Comparison of ENCODE assay signal across 9 mouse cellular contexts in the genomic region with DNA sequence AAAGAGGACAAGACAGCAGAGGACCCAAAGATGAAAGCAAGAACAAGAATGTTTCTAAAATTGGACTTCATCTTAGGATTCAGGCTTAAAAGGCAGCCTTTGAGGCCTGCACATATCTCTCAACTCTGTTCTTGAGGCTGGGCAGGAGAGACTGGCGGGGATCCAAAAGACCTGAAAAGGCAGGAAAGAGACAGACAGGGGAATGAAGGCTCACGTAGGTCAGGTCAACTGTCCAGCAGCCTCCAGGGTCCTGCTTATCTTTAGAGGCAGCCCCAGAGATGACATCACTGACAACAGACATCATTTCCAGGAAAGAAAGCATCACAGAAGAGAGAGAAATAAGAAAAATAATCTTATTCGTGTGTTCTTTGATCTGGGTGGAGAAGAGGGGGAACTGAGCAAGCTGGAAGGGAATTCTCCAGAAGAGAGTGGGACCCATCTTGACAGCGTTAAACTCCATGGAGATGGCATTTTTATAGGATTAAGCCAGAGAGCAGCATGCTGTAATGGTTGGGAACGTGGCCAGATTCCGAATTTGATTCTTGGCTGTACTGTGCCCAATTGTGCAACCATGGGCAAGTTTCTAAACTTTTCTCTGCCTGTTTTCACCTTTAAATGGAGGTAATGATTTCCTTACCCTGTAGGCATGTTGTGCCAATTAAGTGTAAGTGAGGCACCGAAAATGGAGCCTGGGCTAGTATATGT.
DNase-seq lines count a peak whose midpoint lies in the region; ATAC-seq lines count a peak whose summit lies in the region.
"Had no signal": no experiment of that assay in that cellular context is flagged by ENCODE, and none has a peak within 500 bp of the region (broad histone marks: within the 10 kb centered on the region; RNA-seq: fewer than 3 reads in every experiment).

No protein-coding gene starts in this region.

- H3K27ac ChIP-seq in midbrain, embryonic 14.5 days (replicated peaks; ENCODE audit: low read depth, low read length), result no peak overlapping the region
- no peak overlapping the region for H3K27ac ChIP-seq in midbrain, embryonic 11.5 days (ENCODE audit: low read depth, low read length)
- H3K27ac ChIP-seq: macrophage had no signal

- no peaks in the 10 kb centered on the region for H3K4me1 ChIP-seq in midbrain, embryonic 14.5 days (ENCODE audit: control insufficient read depth, insufficient read depth, low read length)
- no peaks in the 10 kb centered on the region for H3K4me1 ChIP-seq in midbrain, embryonic 11.5 days (ENCODE audit: control insufficient read depth, insufficient read depth, low read length)

- no peak overlapping the region for H3K4me2 ChIP-seq in midbrain, embryonic 14.5 days (ENCODE audit: low read length)
- no peak overlapping the region for H3K4me2 ChIP-seq in midbrain, embryonic 11.5 days

- no peaks in the 10 kb centered on the region for H3K27me3 ChIP-seq in midbrain, embryonic 14.5 days (ENCODE audit: control insufficient read depth, insufficient read depth, low read length)
- no peaks in the 10 kb centered on the region for H3K27me3 ChIP-seq in midbrain, embryonic 11.5 days (ENCODE audit: control insufficient read depth, insufficient read depth, low read length)

- H3K9ac ChIP-seq in midbrain, embryonic 14.5 days (replicated peaks; ENCODE audit: low read length), result no peak overlapping the region
- H3K9ac ChIP-seq in midbrain, embryonic 11.5 days (ENCODE audit: low read length), result no peak overlapping the region

- ATAC-seq in midbrain, embryonic 14.5 days (ENCODE audit: low FRiP score, low TSS enrichment), result no peak
- ATAC-seq in midbrain, embryonic 11.5 days (ENCODE audit: low FRiP score), result no peak
- ATAC-seq in inflammation-experienced regulatory T-cells, adult 6 months, result no peak

- H3K4me3 ChIP-seq in midbrain, embryonic 14.5 days (replicated peaks; ENCODE audit: low read depth, low read length), result no peak overlapping the region
- no peak overlapping the region for H3K4me3 ChIP-seq in midbrain, embryonic 11.5 days (ENCODE audit: low read depth, low read length)

- WGBS in midbrain, embryonic 14.5 days, result 68% methylated on average over 7 of the region's 7 CpGs
- 69% methylated on average over 7 of the region's 7 CpGs for WGBS in midbrain, embryonic 11.5 days

- no peaks in the 10 kb centered on the region for H3K36me3 ChIP-seq in midbrain, embryonic 14.5 days (ENCODE audit: control insufficient read depth, insufficient read depth, low read length)
- H3K36me3 ChIP-seq in midbrain, embryonic 11.5 days (ENCODE audit: control insufficient read depth, insufficient read depth, low read length), result no peaks in the 10 kb centered on the region

- DNase-seq in gastrocnemius, postnatal 10 days, result peak; percentile 26
- no peak for DNase-seq in gastrocnemius, adult 8-10 months (ENCODE audit: low spot score in 2 of 2)
- DNase-seq in midbrain, embryonic 14.5 days, result peak; percentile 49
- DNase-seq in midbrain, embryonic 11.5 days (ENCODE audit: low spot score, missing footprints), result no peak
- DNase-seq in cerebellum, postnatal 14 days, result peak; percentile 76 to 78
- DNase-seq in right cerebral cortex, postnatal 14 days, result peak; percentile 38
- DNase-seq in kidney, adult 18-20 months, result no peak

- no peaks in the 10 kb centered on the region for H3K9me3 ChIP-seq in midbrain, embryonic 14.5 days (ENCODE audit: control insufficient read depth, low read length)
- H3K9me3 ChIP-seq in midbrain, embryonic 11.5 days (ENCODE audit: control insufficient read depth, low read length), result no peaks in the 10 kb centered on the region

Comparison
In these comparisons a context has a peak if more than half of its experiments do, and no peak if none do; other contexts are left out.
1. DNase-seq: peak in gastrocnemius, postnatal 10 days (single experiment), midbrain, embryonic 14.5 days (single experiment), cerebellum, postnatal 14 days (2 of 2) and right cerebral cortex, postnatal 14 days (single experiment); none in gastrocnemius, adult 8-10 months (0 of 2), midbrain, embryonic 11.5 days (single experiment) and kidney, adult 18-20 months (single experiment).